Mouse (Mus musculus) liver, postnatal 0 days (tissue): Measurements from ENCODE around the gene Fgf15.

Experiments
- CTCF ChIP-seq: sonication (generic); IDR thresholded peaks from 2 replicates; pipeline ENCODE4 v1.5.1; 2016; ENCODE audit warnings: antibody characterized with exemption, low read depth
- EP300 ChIP-seq: IDR thresholded peaks from 2 replicates; pipeline ENCODE4 v1.6.1; 2016; ENCODE audit warnings: antibody characterized with exemption, low read depth, mild to moderate bottlenecking

DNA sequence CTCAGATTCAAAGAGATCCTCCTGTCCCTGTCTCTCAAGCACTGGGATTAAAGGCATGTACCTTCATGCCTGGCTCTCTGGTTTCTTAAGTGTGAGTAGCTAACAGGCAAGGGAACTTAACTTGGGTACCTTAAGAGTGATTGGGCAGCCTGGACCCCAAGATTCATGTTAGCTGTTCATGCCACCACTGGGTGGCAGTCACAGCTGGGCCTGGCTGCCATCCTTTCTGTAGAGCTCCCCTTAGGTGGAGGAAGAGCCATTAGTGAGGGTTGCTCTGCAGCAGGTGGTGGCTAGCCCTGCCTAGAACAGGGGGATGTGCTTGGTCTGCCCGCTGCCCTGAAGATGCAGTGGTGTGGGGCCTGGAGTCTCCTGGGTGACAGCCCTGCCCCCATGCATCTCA, 22.5 kb downstream of the Fgf15 start:
- peak; percentile 51 for TF ChIP-seq CTCF
- TF ChIP-seq EP300 = no peak
